Mouse (Mus musculus): ENCODE measurements at regions not wholly inside any gene's neighbourhood (a gene's known extent, or its start where the extent isn't known, plus 50 kb on each side); places are given as distances from the start of the nearest gene placed in this dataset.

DNA sequence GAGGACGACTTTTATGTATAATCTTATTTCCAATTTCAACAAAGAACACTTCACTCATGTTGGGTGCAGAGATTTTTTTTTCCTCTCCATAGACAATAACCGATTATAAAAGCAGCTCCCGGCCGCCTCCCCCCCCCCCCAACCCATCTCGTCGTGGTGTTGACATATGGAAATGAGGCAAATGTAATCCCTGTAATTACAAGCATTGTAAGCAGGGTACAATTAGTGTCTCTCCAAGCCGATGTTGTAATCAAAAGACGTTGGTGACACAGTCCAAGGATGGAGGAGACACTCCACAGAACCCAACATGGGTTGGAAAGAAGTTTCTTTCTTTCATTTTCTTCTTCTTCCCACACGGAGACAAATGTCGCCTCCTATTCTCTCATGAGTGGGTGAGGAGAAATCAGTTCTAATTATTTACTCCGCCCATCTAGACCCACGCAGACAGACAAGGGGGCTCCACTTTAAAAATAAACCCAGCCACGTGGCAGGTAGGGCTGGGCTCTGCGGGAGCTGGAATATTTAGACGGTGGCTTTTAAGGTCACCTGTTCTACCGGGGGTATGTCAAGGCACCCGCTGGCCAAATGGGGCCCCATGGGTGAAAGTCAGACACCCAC, 110.0 kb downstream of the Gm26897 start:
- TF ChIP-seq POLR2A (IDR thresholded peaks at IDR 0.05; ENCODE audit: insufficient read depth, low read length), result no peak
- no peak for TF ChIP-seq EP300 (IDR thresholded peaks at IDR 0.05; ENCODE audit: insufficient read depth, low read depth, low read length)
